Comparison of ENCODE assay signal across 8 mouse cellular contexts in the genomic region with DNA sequence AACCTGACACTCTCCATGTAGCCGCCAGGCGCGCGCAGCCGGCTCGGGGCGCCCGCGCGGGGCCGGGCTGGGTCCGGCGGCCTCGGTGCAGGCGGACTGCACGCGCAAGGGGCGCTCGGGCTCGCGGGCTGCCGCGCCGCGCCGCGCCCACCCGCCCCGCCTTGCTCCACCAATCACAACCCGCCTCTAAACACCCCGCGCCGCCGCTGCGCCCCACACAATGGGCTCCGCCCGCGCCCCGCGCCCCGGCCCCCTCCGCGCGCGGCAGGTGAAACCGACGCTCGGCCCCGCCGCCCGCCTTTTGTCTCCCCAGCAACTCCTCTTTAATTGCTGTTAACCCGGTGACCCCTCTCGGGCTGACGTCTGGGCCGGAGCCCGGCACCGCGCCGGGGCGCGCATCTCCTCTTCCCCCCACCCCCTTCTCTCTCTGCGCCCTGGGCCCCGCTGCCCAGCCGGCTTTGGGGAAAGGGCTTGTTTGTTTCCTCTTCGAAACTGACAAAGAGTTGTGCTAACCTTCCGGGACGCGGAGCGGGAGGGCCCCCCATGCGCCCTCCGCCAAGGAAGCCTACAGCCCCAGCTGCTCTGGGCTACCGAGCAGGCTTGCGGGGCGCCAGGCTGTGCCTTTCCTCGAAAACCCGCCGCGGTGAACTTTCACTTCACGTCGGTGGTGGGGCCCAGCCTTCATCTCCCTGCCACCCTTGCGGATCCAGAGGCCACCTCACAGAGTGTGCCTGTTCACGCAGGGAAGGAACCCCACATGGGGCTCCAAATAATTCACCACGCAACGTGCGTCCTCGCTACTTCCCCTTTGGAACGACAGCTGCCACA.
A peak's percentile ranks its signal among the peaks of the same experiment; 100 is the strongest.
DNase-seq lines count a peak whose midpoint lies in the region; ATAC-seq and TF ChIP-seq lines count a peak whose summit lies in the region.

No protein-coding gene starts in this region.

- peaks cover 2% of the 10 kb centered on the region for H3K4me1 ChIP-seq in heart, adult 2 months (ENCODE audit: control insufficient read depth, insufficient read depth, low read length)
- peaks cover 20% of the 10 kb centered on the region; the same call in 1 of the 2 replicates for H3K4me1 ChIP-seq in kidney, embryonic 14.5 days (ENCODE audit: control insufficient read depth, insufficient read depth, low read length)
- H3K4me1 ChIP-seq in lung, embryonic 15.5 days, result peaks cover 42% of the 10 kb centered on the region

- under 1% methylated on average over 83 of the region's 87 CpGs for WGBS in heart, adult 2 months
- whole genome bisulfite sequencing in kidney, embryonic 14.5 days, result under 1% methylated on average over 66 of the region's 87 CpGs
- WGBS in lung, embryonic 15.5 days, result under 1% methylated on average over 68 of the region's 87 CpGs

- peaks cover 9% of the 10 kb centered on the region for H3K36me3 ChIP-seq in heart, adult 2 months (ENCODE audit: control insufficient read depth, insufficient read depth, low read length)
- no peaks in the 10 kb centered on the region for H3K36me3 ChIP-seq in kidney, embryonic 14.5 days (ENCODE audit: control insufficient read depth, insufficient read depth, low read length)
- H3K36me3 ChIP-seq in lung, embryonic 15.5 days, result no peaks in the 10 kb centered on the region

- H3K4me2 ChIP-seq in kidney, embryonic 14.5 days (replicated peaks; ENCODE audit: low read depth, low read length), result peak overlapping the region; percentile 88
- peak overlapping the region; percentile 81 for H3K4me2 ChIP-seq in lung, embryonic 15.5 days

- no peaks in the 10 kb centered on the region for H3K27me3 ChIP-seq in heart, adult 2 months (ENCODE audit: control insufficient read depth, insufficient read depth, low read length)
- no peaks in the 10 kb centered on the region; the same call in none of the 2 replicates for H3K27me3 ChIP-seq in kidney, embryonic 14.5 days (ENCODE audit: control insufficient read depth, insufficient read depth, low read length)
- no peaks in the 10 kb centered on the region for H3K27me3 ChIP-seq in lung, embryonic 15.5 days

- ATAC-seq in frontal cortex, adult (ENCODE audit: low TSS enrichment), result peak; percentile 68
- ATAC-seq in common myeloid progenitor, adult 5-6 weeks (replicated peaks; ENCODE audit: low read depth, poor library complexity, severe bottlenecking), result peak; percentile 29
- ATAC-seq in kidney, embryonic 14.5 days (ENCODE audit: low FRiP score, low TSS enrichment), result peak; percentile 91
- peak; percentile 93 for ATAC-seq in lung, embryonic 15.5 days (ENCODE audit: borderline replicate concordance, extremely low read depth, low FRiP score, low TSS enrichment)
- ATAC-seq in neutrophil, adult 5-6 weeks (ENCODE audit: extremely low read depth, insufficient number of reproducible peaks, low FRiP score, poor library complexity, severe bottlenecking), result peak; percentile 39

- peak overlapping the region; percentile 87 for H3K4me3 ChIP-seq in heart, adult 2 months
- H3K4me3 ChIP-seq in kidney, embryonic 14.5 days (ENCODE audit: low read length), result peak overlapping the region; percentile 69
- H3K4me3 ChIP-seq in lung, embryonic 15.5 days, result peak overlapping the region; percentile 79

- intact Hi-C loops in heart, adult 2 months (cut with DNase I), result loop anchor here (5.0 kb wide), 1 partner anchor 494 kb away; a partner anchor contains a TSS

- peak overlapping the region; percentile 88 for H3K27ac ChIP-seq in heart, adult 2 months
- H3K27ac ChIP-seq in kidney, embryonic 14.5 days (ENCODE audit: low read depth, low read length), result peak overlapping the region; percentile 83; the same call in 1 of the 2 replicates
- H3K27ac ChIP-seq in lung, embryonic 15.5 days, result peak overlapping the region; percentile 90

- DNase-seq in frontal cortex, postnatal 25 days (ENCODE audit: low spot score in 2 of 2), result no peak
- DNase-seq in heart, adult 2 months, result peak; percentile 78 to 81
- DNase-seq in thymus, postnatal 0 days (ENCODE audit: low spot score), result peak; percentile 67

- TF ChIP-seq CTCF in heart, adult 2 months (IDR thresholded peaks at IDR 0.05), result peak; percentile 39; the same call in 1 of the 2 replicates

- H3K9me3 ChIP-seq in kidney, embryonic 14.5 days (ENCODE audit: control insufficient read depth, low read length), result no peaks in the 10 kb centered on the region
- no peaks in the 10 kb centered on the region for H3K9me3 ChIP-seq in lung, embryonic 15.5 days

- TF ChIP-seq POLR2A in heart, adult 2 months (IDR thresholded peaks at IDR 0.05; ENCODE audit: insufficient read depth, low read depth, low read length), result no peak

- H3K79me2 ChIP-seq in heart, adult 2 months (replicated peaks; ENCODE audit: control insufficient read depth, insufficient read depth, low read length), result 0 out of 2 replicates have a peak, but pooled peaks cover 1% of the 10 kb centered on the region

- H3K9ac ChIP-seq in heart, adult 2 months (ENCODE audit: low read depth, low read length), result peak overlapping the region; percentile 82
- H3K9ac ChIP-seq in kidney, embryonic 14.5 days (ENCODE audit: low read depth, low read length), result peak overlapping the region; percentile 78
- peak overlapping the region; percentile 76 for H3K9ac ChIP-seq in lung, embryonic 15.5 days

- no peak for TF ChIP-seq EP300 in heart, adult 2 months (IDR thresholded peaks at IDR 0.05; ENCODE audit: insufficient read depth, low read depth, low read length)

Comparison
In these comparisons a context has a peak if more than half of its experiments do, and no peak if none do; other contexts are left out.
1. ATAC-seq: peak in every context shown above with its lines; median percentile 93 in lung, embryonic 15.5 days; 91 in kidney, embryonic 14.5 days; 68 in frontal cortex, adult; 39 in neutrophil, adult 5-6 weeks; 29 in common myeloid progenitor, adult 5-6 weeks.
2. DNase-seq: peak in heart, adult 2 months (2 of 2) and thymus, postnatal 0 days (single experiment); none in frontal cortex, postnatal 25 days (0 of 2).
3. Peak in every context shown above with its lines, with median percentiles within 50 percentile points of each other: H3K27ac ChIP-seq, H3K4me3 ChIP-seq and H3K9ac ChIP-seq.